Mouse (Mus musculus) lung, postnatal 25 days (tissue): ENCODE measurements around the gene 2010005H15Rik.
"Not testable (repeated sequence)": the region's sequence is repeated elsewhere in the genome, so short reads cannot be mapped to it uniquely, and the experiment has no call there.

Experiments
- DNase-seq: peaks from one replicate; pipeline ENCODE4 v3.0.0; 2022; ENCODE audit warnings: low spot score

2010005H15Rik gene

GRCm38 (mm10) chr16:36221168-36221567 is at the start of gene 2010005H15Rik:
Gene 2010005H15Rik (plus strand): TSS chr16:36221468.
- not testable (repeated sequence) for DNase-seq

- no peak for DNase-seq
Measured at GRCm38 (mm10) chr16:36176108-36176507, 45.2 kb upstream of the 2010005H15Rik start.

GRCm38 (mm10) chr16:36179910-36180309 is 41.4 kb upstream of the 2010005H15Rik start:
- no peak for DNase-seq

- DNase-seq: not testable (repeated sequence)
Measured at GRCm38 (mm10) chr16:36183912-36184311, 37.4 kb upstream of the 2010005H15Rik start, which contains the start of gene Gm5483. Gene Gm5483 (plus strand): TSS chr16:36184212.

- no peak for DNase-seq
Measured at GRCm38 (mm10) chr16:36199226-36199625, 22.0 kb upstream of the 2010005H15Rik start.

- no peak for DNase-seq
Measured at GRCm38 (mm10) chr16:36203846-36204245, 17.4 kb upstream of the 2010005H15Rik start.

- not testable (repeated sequence) for DNase-seq
Measured at GRCm38 (mm10) chr16:36205684-36206083, 15.6 kb upstream of the 2010005H15Rik start.

- DNase-seq: no peak
Measured at GRCm38 (mm10) chr16:36209967-36210453, 11.3 kb upstream of the 2010005H15Rik start, which contains the start of gene Gm5416. Gene Gm5416 (plus strand): TSS chr16:36210403.

- DNase-seq: peak; percentile 2
Measured at GRCm38 (mm10) chr16:36260585-36260984, 39.3 kb downstream of the 2010005H15Rik start.

GRCm38 (mm10) chr16:36276796-36277195 is 55.5 kb downstream of the 2010005H15Rik start, which contains the start of gene Stfa1:
Gene Stfa1 (plus strand): TSS chr16:36276951.
- DNase-seq: not testable (repeated sequence)

- DNase-seq: no peak
Measured at GRCm38 (mm10) chr16:36289140-36289539, 67.9 kb downstream of the 2010005H15Rik start.
